Mouse (Mus musculus) ES-Bruce4 (cell line): ENCODE measurements around the gene Cspg5.

Source experiments
- CTCF ChIP-seq: IDR thresholded peaks from one replicate; pipeline ENCODE4 v1.8.1; 2011; ENCODE audit warnings: low read depth, low read length
- EP300 ChIP-seq: IDR thresholded peaks from 2 replicates; pipeline ENCODE4 v1.6.1; 2011; ENCODE audit warnings: low read depth, low read length; ENCODE audit not compliant: insufficient read depth
- POLR2A ChIP-seq: IDR thresholded peaks from one replicate; pipeline ENCODE4 v1.8.1; 2011; ENCODE audit warnings: low read length; ENCODE audit not compliant: insufficient read depth

DNA sequence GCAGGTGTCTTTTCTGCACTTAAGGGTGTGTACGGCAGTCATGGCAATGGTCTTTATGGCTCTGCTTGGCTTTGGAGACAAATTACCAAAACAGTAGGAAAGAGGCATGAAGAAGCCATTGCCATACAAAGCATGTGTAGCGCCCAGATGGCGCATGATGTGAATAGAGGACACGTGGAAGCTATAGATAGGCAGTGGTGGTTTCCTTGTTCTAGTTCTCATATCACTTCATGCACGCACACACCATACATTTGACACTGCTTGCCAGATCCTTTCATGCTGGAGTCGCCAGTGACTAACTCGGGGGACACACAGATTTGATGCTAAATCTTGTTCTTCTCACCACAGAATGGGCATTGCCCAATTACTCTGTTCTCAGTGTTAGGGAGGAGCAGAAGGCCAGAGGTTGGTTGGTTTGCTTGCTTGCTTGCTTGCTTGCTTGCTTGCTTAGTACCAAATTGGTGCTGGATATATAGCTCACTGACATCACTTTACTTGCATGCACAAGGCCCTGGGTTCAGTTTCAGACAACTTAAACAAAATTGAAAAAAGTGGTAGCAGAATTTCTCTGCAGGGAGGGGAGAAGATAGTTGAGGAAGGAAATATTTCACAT is at the start of gene Cspg5:
- TF ChIP-seq EP300 (no peak), CTCF (no peak), POLR2A (no peak)
